Mouse (Mus musculus) CD8-positive naive resting alpha-beta T cell, adult 2 months (primary cell): ENCODE data around the gene Rcc1.
"Not testable (repeated sequence)": the region's sequence is repeated elsewhere in the genome, so short reads cannot be mapped to it uniquely, and the experiment has no call there.

Experiments used
- DNase-seq, 2 experiments: peaks; one replicate each; pipeline ENCODE4 v3.0.0; 2022; ENCODE audit warnings: low read depth in 2 of 2, low spot score in 2 of 2

The Rcc1 gene

DNA sequence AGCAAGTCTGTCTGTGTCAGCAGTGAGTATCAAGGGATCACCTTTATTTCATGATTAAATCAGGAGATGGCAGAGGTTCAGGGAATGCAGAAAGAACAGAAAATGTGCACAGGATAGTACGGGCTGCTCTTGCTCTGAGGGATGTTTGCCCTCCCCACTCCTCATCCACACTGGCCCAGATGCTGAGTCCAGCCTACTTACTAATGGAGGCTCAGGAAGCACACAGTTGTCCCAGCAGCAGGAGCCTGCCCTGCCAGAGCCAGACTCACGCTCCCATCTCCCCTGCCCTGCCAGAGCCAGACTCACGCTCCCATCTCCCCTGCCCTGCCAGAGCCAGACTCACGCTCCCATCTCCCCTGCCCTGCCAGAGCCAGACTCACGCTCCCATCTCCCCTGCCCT is 64.6 kb downstream of the Rcc1 start:
- not testable (repeated sequence) for DNase-seq
